Mouse (Mus musculus): ENCODE measurements around the gene Sec24b. TPM values are rescaled to one million over a fixed set of nuclear protein-coding genes. Genes with fewer than 3 reads are reported as not detected.

Gene Sec24b
- total RNA-seq, 2 experiments from 2014 or later, result 9.3 to 17.9 TPM

GRCm38 (mm10) chr3:129936561-129936960 lies 124.8 kb downstream of the Sec24b start:
- no peak for ATAC-seq (replicated peaks; ENCODE audit: low FRiP score, poor library complexity, severe bottlenecking)

Other genes with a start within 250 kb of the Sec24b start
- gene Rrh, start 239.0 kb downstream of the Sec24b start, total RNA-seq (2015; ENCODE audit: low replicate concordance), result not detected in 2 replicates
- gene Rrh, start 239.0 kb downstream of the Sec24b start, total RNA-seq (2017; ENCODE audit: low replicate concordance), result not detected in 2 replicates
- gene Gar1, start 230.2 kb downstream of the Sec24b start, total RNA-seq (2015; ENCODE audit: low replicate concordance), result 14.4 and 15.3 TPM in 2 replicates
- gene Gar1, start 230.2 kb downstream of the Sec24b start, total RNA-seq (2017; ENCODE audit: low replicate concordance), result 12.7 and 14.8 TPM in 2 replicates
- not detected in 2 replicates for gene Cfi, start 225.7 kb downstream of the Sec24b start, total RNA-seq (2015; ENCODE audit: low replicate concordance)
- gene Cfi, start 225.7 kb downstream of the Sec24b start, total RNA-seq (2017; ENCODE audit: low replicate concordance), result not detected in 2 replicates
- gene Pla2g12a, start 182.9 kb downstream of the Sec24b start, total RNA-seq (2015; ENCODE audit: low replicate concordance), result 16.1 and 29.0 TPM in 2 replicates
- gene Pla2g12a, start 182.9 kb downstream of the Sec24b start, total RNA-seq (2017; ENCODE audit: low replicate concordance), result 25.8 and 27.9 TPM in 2 replicates
- gene Casp6, start 160.1 kb downstream of the Sec24b start, total RNA-seq (2015; ENCODE audit: low replicate concordance), result 4.6 and 20.6 TPM in 2 replicates
- gene Casp6, start 160.1 kb downstream of the Sec24b start, total RNA-seq (2017; ENCODE audit: low replicate concordance), result 3.6 and 6.9 TPM in 2 replicates
- gene Mcub, start 91.3 kb downstream of the Sec24b start, total RNA-seq (2015; ENCODE audit: low replicate concordance), result 1.5 and 5.8 TPM in 2 replicates
- 3.6 and 15.6 TPM in 2 replicates for gene Mcub, start 91.3 kb downstream of the Sec24b start, total RNA-seq (2017; ENCODE audit: low replicate concordance)
- gene Col25a1, start 69.9 kb upstream of the Sec24b start, total RNA-seq (2015; ENCODE audit: low replicate concordance), result not detected in 2 replicates
- 0.09 TPM in 1 of 2 replicates, not detected in the other for gene Col25a1, start 69.9 kb upstream of the Sec24b start, total RNA-seq (2017; ENCODE audit: low replicate concordance)